Comparison of ENCODE assay signal across 14 mouse cellular contexts in the genomic region with DNA sequence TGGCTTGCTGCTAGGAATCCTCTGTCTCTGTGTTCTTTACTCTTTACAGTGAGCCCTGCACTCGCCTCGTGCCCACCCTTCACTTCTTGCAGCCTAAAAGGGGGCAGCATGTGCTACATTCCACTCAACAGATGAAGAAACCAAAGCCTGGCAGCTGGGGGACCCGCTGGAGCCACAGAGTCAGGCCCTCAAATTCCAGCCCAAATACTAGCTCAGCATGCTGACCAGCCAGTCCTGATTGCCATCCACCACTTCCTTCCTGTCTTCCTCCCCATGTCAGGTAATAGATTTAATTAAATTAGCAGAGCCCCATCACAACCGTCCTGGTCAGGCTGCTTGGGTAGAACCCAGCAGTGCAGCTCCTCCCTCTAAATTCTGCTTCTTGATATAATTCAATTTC. TPM values are rescaled to one million over a fixed set of nuclear protein-coding genes. Genes with fewer than 3 reads are reported as not detected.
A peak's percentile ranks its signal among the peaks of the same experiment; 100 is the strongest.
DNase-seq lines count a peak whose midpoint lies in the region; ATAC-seq lines count a peak whose summit lies in the region.
"Had no signal": no experiment of that assay in that cellular context is flagged by ENCODE, and none has a peak within 500 bp of the region (broad histone marks: within the 10 kb centered on the region; RNA-seq: fewer than 3 reads in every experiment).

No protein-coding gene starts in this region.

- no peak for ATAC-seq in heart, embryonic 12.5 days (ENCODE audit: insufficient number of reproducible peaks, low FRiP score)
- no peak for ATAC-seq in hindbrain, embryonic 16.5 days
- no peak for ATAC-seq in neural tube, embryonic 14.5 days (ENCODE audit: low read depth)
- ATAC-seq: liver, postnatal 0 days had no signal

- H3K9me3 ChIP-seq in heart, embryonic 12.5 days (replicated peaks) = no peaks in the 10 kb centered on the region
- H3K9me3 ChIP-seq in hindbrain, embryonic 16.5 days (ENCODE audit: control insufficient read depth, low read length) = no peaks in the 10 kb centered on the region
- no peaks in the 10 kb centered on the region for H3K9me3 ChIP-seq in neural tube, embryonic 14.5 days (ENCODE audit: control insufficient read depth, low read length)
- H3K9me3 ChIP-seq: megakaryocyte, embryonic 14.5 days had no signal

- DNase-seq in heart, adult 9 months (ENCODE audit: low spot score in 2 of 2) = no peak
- peak; percentile 25 to 42 for DNase-seq in right cerebral cortex, postnatal 10 days (ENCODE audit: low spot score in 2 of 2)
- no peak for DNase-seq in right cerebral cortex, postnatal 4 days
- DNase-seq in thymus, postnatal 25 days = no peak
- no peak for DNase-seq in lung, postnatal 10 days
- DNase-seq: adrenal gland, adult 2 months; cerebellum, postnatal 14 days; gastrocnemius, postnatal 25 days; kidney, postnatal 4 days; liver, postnatal 0 days had no signal

- H3K4me3 ChIP-seq in heart, embryonic 12.5 days = no peak overlapping the region
- H3K4me3 ChIP-seq in hindbrain, embryonic 16.5 days (ENCODE audit: low read length) = no peak overlapping the region
- H3K4me3 ChIP-seq in neural tube, embryonic 14.5 days (ENCODE audit: low read depth, low read length) = no peak overlapping the region
- H3K4me3 ChIP-seq: megakaryocyte, embryonic 14.5 days had no signal

- no peaks in the 10 kb centered on the region for H3K27me3 ChIP-seq in heart, embryonic 12.5 days (replicated peaks)
- H3K27me3 ChIP-seq in hindbrain, embryonic 16.5 days (replicated peaks; ENCODE audit: control insufficient read depth, insufficient read depth, low read length) = no peaks in the 10 kb centered on the region
- no peaks in the 10 kb centered on the region for H3K27me3 ChIP-seq in neural tube, embryonic 14.5 days (ENCODE audit: control insufficient read depth, insufficient read depth, low read length)

- peak overlapping the region; percentile 43; the same call in 1 of the 2 replicates for H3K9ac ChIP-seq in heart, embryonic 12.5 days
- no peak overlapping the region for H3K9ac ChIP-seq in hindbrain, embryonic 16.5 days (ENCODE audit: low read depth, low read length)
- H3K9ac ChIP-seq in neural tube, embryonic 14.5 days (replicated peaks; ENCODE audit: low read depth, low read length) = no peak overlapping the region
- H3K9ac ChIP-seq: liver, postnatal 0 days had no signal

- H3K36me3 ChIP-seq in heart, embryonic 12.5 days = no peaks in the 10 kb centered on the region
- H3K36me3 ChIP-seq in hindbrain, embryonic 16.5 days (ENCODE audit: control insufficient read depth, insufficient read depth, low read length) = no peaks in the 10 kb centered on the region
- H3K36me3 ChIP-seq in neural tube, embryonic 14.5 days (ENCODE audit: control insufficient read depth, insufficient read depth, low read length) = no peaks in the 10 kb centered on the region

- peak overlapping the region; percentile 77; the same call in 1 of the 2 replicates for H3K27ac ChIP-seq in heart, embryonic 12.5 days (ENCODE audit: poor library complexity, severe bottlenecking)
- H3K27ac ChIP-seq in hindbrain, embryonic 16.5 days (ENCODE audit: low read depth, low read length) = no peak overlapping the region
- H3K27ac ChIP-seq in neural tube, embryonic 14.5 days (ENCODE audit: low read depth, low read length) = peak overlapping the region; percentile 45

- H3K4me2 ChIP-seq in heart, embryonic 12.5 days = no peak overlapping the region
- H3K4me2 ChIP-seq in hindbrain, embryonic 16.5 days (ENCODE audit: low read length) = peak overlapping the region; percentile 5; the same call in 1 of the 2 replicates
- H3K4me2 ChIP-seq in neural tube, embryonic 14.5 days (ENCODE audit: low read depth, low read length) = peak overlapping the region; percentile 81

- 28% methylated on average over 4 of the region's 4 CpGs for WGBS in heart, embryonic 12.5 days
- WGBS in hindbrain, embryonic 16.5 days = 23% methylated on average over 4 of the region's 4 CpGs
- WGBS in neural tube, embryonic 14.5 days = 20% methylated on average over 4 of the region's 4 CpGs

- peaks cover 50% of the 10 kb centered on the region for H3K4me1 ChIP-seq in heart, embryonic 12.5 days (replicated peaks)
- H3K4me1 ChIP-seq in hindbrain, embryonic 16.5 days (ENCODE audit: control insufficient read depth, insufficient read depth, low read depth, low read length) = peaks cover 50% of the 10 kb centered on the region
- H3K4me1 ChIP-seq in neural tube, embryonic 14.5 days (ENCODE audit: control insufficient read depth, insufficient read depth, low read length) = peaks cover 52% of the 10 kb centered on the region

RNA-seq across cellular contexts. Expression of gene Pknox2, which starts 5.1 kb away (rescaled TPM):
- 8.2 and 8.8 TPM in 2 replicates for polyA plus RNA-seq in heart, embryonic 12.5 days (2016; fragmentation: Nextera tagmentation; extraction: Ambion mirVana)
- polyA plus RNA-seq in hindbrain, embryonic 16.5 days (2015; fragmentation: Nextera tagmentation; extraction: Ambion mirVana) = 32.2 and 38.8 TPM in 2 replicates
- 33.4 and 39.0 TPM in 2 replicates for polyA plus RNA-seq in neural tube, embryonic 14.5 days (2014; fragmentation: Nextera tagmentation; extraction: Ambion mirVana)

Comparison
In these comparisons a context has a peak if more than half of its experiments do, and no peak if none do; other contexts are left out.
1. DNase-seq: peak in right cerebral cortex, postnatal 10 days (2 of 2); none in heart, adult 9 months (0 of 2), right cerebral cortex, postnatal 4 days (single experiment), thymus, postnatal 25 days (single experiment) and lung, postnatal 10 days (single experiment).